Mouse (Mus musculus): ENCODE measurements at regions not wholly inside any gene's neighbourhood (a gene's known extent, or its start where the extent isn't known, plus 50 kb on each side); places are given as distances from the start of the nearest gene placed in this dataset.

- DNase-seq = no peak
Observed at GRCm38 (mm10) chr13:84565644-84566532, 343.8 kb downstream of the Tmem161b start.

DNA sequence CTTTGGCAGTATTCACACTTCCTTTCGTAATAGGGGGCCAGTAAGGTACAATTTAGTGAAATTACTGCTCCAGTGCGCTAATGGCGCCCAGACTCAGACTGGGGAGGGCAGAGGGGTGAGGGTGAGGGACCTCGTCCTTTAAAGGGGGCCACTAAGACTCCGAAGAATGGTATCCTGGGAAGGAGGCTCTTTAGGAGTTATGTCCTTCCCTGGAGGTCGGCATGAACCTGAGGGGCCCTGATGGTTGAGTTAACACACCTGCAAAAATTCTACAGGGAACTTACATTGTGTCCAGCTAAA is 344.4 kb downstream of the Tmem161b start:
- no peak for DNase-seq

DNA sequence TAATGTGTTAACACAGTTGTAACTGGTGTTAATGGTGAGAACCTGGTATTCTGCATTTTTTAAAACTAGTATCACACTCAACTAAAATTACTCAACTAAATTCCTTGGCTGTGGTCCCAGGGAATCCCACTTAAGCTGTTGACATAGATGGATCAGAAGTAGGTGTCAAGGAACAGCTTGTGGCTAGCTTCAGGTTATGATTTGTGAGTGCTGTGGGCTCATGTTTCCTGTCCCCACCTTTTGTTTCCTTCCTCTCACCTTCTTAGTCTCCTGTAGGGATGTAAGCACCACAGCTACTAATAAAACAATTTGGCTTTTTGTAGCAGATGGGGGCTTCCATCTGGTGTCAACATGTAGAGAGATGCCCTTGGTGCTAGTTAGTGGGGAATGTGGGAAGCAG is 347.3 kb downstream of the Tmem161b start:
- no peak for DNase-seq

DNA sequence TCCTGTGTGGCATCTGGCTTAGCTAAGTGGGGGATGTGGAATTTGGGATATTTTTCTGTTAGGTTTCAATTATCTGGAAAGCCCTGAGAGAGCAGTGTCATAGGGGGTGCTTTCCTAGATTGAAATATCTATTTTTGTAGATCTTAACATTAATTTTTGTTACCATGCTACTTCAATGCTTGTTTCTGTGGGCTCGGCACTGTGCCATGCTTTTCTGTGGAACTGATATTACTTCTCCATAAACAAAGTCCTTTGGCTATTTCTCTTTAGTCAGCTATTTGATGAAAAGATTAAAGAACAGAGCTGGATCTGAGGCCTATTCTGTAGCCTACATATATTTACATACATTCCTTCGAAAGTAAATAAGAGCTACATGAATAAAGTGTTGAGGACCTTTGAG is 348.1 kb downstream of the Tmem161b start:
- DNase-seq = no peak

GRCm38 (mm10) chr13:84570984-84571844 is 349.1 kb downstream of the Tmem161b start:
- no peak for DNase-seq

DNA sequence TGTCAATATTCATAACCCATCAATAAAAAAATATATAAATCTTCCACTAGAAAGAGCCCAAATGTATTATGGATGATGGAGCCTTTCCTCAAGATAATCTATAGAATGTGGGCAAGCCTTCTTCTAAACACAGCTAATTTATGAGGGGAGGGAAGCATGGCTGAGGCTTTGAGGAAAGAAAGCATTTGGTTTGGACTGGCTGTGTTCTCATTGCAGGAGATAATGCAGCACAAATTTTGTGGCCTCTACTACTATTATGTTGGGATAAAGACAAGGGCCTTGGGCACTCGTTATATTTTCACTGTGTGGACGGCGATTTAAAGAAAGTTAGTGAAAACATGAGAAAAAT is 349.7 kb downstream of the Tmem161b start:
- DNase-seq = no peak

DNA sequence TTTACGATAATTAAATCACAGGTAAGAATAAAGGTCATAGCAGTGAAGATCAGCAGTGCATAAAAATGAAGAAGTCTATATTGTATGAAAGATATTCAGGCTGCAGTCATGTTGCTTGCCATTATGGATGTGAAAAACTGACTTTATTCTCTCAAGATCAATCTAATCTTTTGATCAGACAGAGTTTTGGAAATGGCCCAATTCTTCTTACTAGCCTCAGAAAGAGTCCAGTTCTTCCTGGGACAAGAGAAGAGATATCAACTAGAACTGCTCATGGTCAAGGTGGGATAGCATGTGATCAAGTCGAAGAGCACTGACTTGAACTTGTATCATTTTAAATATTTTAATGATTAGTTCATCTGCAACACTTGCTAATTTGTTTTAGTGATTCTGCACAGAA is 350.1 kb downstream of the Tmem161b start:
- DNase-seq = no peak

GRCm38 (mm10) chr13:84596585-84597142 is 374.6 kb downstream of the Tmem161b start:
- DNase-seq = no peak

- DNase-seq = no peak
Observed at GRCm38 (mm10) chr13:84602612-84603011, 380.5 kb downstream of the Tmem161b start.

DNA sequence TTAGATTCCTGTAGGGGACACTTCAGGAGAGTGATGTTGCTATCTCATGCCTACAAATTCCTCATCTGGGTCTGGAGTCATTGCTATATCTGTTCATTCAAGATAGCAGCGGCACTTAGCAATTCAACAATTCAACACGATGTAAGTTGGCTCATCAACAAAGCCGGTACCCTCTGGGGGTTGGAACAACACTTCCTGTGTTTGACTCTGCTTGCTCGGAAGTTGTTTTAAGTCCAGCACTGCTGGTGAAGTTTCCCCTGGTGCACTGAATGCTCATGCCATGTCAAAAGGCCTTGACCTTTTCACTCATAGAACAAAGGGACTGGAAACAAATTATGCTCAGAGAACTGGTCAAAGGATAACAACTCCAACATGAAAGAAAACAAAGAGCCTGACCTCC is 390.4 kb downstream of the Tmem161b start:
- DNase-seq = peak in 1 of 2 experiments; percentile 16

GRCm38 (mm10) chr13:84613004-84613403 is 390.9 kb downstream of the Tmem161b start:
- no peak for DNase-seq

GRCm38 (mm10) chr13:84624691-84625090 is 402.6 kb downstream of the Tmem161b start:
- no peak for DNase-seq

- DNase-seq = no peak
Observed at GRCm38 (mm10) chr13:84625527-84625926, 403.4 kb downstream of the Tmem161b start.

- DNase-seq = no peak
Observed at GRCm38 (mm10) chr13:84625927-84626326, 403.8 kb downstream of the Tmem161b start.

GRCm38 (mm10) chr13:84626397-84626796 is 404.3 kb downstream of the Tmem161b start:
- no peak for DNase-seq

DNA sequence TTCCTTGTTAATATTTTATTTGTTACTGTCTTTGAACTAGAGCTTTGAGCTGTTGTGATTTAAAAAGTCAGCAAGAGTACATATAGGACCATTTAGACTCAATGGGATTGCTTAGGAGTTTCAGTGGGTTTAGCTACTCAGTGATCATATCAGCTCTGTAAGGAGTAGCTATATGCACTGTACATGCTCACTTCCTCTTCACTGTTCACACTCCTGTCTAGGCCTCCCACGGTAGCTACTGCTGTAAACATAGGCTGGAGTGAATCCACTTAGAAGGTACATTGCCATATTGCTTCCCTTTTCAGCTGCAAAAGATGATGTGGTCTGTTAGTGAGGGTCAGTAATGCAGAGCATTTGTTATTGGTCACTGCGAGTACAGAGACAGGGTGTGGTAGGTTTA is 408.6 kb downstream of the Tmem161b start:
- no peak for DNase-seq

DNA sequence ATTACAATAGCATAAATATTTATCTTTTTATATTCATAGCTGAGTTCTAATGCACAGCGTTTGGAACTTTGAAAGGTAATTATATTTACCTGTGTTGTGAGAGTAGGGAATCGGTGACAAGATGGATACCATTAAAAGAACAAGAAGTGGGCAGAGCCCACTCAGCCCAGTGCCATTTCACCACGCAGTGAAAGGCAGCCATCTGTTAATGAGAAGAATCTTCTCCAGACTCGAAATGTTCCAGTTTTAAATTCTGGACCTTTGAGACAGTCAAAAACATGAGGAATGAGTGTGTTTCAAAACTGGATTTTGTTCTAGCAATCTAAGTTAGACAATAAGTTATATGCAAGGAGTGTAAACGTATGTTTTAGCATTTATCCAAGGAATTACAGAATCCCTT is 410.4 kb downstream of the Tmem161b start:
- no peak for DNase-seq

DNA sequence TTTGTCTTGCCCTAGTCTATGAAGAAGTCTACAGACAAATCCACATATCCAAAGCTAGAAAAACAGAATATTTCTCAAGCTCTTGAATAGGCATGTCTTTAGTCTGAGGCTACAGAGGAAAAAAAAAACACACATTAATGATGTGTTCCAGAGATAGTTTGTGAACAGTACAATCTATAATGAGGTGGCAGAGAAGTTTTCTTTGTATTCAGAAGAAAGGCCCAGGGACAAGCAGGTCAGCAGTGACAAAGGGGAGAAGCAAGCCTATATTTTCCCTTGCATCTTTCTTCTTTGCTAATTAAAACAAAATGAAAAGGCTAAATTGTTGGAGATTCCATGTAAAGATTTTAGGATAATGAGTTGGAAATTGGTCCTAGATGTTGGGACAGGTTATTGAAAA is 414.7 kb downstream of the Tmem161b start:
- no peak for DNase-seq

DNA sequence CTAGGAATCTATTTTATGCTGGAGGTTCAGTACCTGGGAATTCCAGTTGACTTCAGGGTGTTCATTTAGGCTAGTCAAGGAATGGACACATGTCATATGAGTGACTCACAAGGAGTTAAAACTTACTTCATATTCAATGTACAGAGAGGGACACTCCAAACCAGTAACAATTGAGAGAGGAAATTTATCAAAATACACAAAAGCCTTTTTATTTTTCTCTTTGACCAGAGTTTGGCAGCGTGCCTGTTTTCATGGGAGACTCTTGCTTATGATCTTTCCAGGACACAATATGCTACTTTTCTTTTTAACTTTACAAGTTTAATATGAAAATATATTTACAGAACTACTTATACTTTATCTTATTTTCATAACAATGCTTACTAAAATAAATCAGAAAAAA is 415.5 kb downstream of the Tmem161b start:
- DNase-seq = no peak

- no peak for DNase-seq
Observed at GRCm38 (mm10) chr13:84638401-84638934, 416.4 kb downstream of the Tmem161b start.

DNA sequence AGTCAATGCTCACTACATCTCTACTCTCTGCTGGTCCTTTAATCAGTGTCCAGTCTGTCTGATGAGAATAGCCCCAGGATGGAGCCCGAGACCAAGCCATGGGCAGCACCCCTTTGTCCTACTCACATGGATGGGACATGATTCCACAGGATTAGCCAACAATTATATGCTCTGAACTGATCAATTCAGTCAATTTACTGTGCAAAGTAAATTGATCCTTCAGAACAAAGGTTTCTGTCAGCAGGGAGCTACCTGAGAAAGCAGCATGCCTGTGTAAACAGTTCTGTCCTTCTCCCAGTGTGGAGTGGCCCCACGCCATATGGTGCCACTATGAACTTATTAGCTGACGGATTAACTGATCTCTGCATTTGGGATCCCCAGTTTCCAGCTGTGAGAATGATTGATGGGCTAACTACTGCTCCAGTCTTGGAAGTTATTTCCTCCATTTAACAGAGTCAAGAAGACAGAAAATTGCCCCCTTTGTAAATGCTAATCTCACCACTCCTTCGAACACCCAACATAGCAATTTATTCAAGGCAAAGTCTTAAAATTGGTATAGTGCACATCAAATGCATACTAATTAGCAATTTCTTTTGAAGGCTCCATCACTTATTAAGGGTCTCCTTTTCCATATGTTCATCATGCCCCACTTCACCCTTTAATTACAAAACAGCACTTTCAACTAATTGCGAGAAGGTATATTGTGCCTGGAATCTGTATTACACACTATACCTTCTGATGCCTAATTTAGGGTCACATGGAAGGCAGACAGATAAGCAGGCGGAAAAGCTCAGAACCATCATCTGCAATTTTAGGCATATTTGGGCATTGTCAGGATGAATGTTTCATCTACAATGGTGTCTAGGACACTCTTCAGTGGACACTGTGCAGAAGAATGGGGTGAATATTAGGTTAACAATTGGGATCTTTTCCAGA is 417.3 kb downstream of the Tmem161b start:
- DNase-seq = no peak

DNA sequence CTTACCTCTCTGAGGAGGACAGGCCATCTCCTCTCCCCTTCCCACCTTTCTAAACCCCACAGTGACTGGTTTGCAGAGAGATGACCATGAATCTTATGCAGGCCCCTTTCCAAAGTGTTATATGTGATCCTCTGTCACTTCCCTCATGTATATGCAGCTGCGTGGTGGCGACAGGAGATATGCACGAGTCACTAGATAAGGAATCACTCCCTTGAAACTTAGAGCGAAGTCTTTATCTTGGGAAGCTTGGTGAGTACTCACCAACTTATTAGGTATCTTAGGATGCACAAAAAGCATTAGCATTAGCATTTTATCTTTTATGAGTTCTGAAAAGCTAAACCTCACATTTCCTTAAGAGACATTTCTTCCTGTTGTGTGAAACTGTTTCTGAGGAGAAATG is 421.9 kb downstream of the Tmem161b start:
- DNase-seq = no peak
